Mouse (Mus musculus) cerebellum, postnatal 36 days (tissue): Measurements from ENCODE around the gene Ndufs8.
A peak's percentile ranks its signal among the peaks of the same experiment; 100 is the strongest.

Source experiments
- DNase-seq, 2 experiments: peaks; one replicate each; pipeline ENCODE4 v3.0.0; 2021 to 2022; ENCODE audit warnings: mixed read lengths in 2 of 2

The Ndufs8 gene

GRCm38 (mm10) chr19:3903648-3904362, 8.8 kb downstream of the Ndufs8 start:
- DNase-seq: no peak

GRCm38 (mm10) chr19:3902966-3903365, 9.6 kb downstream of the Ndufs8 start:
- DNase-seq: no peak

- DNase-seq: no peak
Measured at GRCm38 (mm10) chr19:3899618-3900017, 13.0 kb downstream of the Ndufs8 start.

- DNase-seq: no peak
Measured at GRCm38 (mm10) chr19:3898952-3899351, 13.6 kb downstream of the Ndufs8 start.

- no peak for DNase-seq
Measured at GRCm38 (mm10) chr19:3897557-3897956, 15.0 kb downstream of the Ndufs8 start.

GRCm38 (mm10) chr19:3896208-3896607, 16.4 kb downstream of the Ndufs8 start:
- no peak for DNase-seq

GRCm38 (mm10) chr19:3895171-3895631, 17.4 kb downstream of the Ndufs8 start:
- DNase-seq: no peak

- no peak for DNase-seq
Measured at GRCm38 (mm10) chr19:3894294-3894693, 18.3 kb downstream of the Ndufs8 start.

- DNase-seq: no peak
Measured at GRCm38 (mm10) chr19:3893545-3894116, 18.9 kb downstream of the Ndufs8 start.

GRCm38 (mm10) chr19:3890181-3890580, 22.4 kb downstream of the Ndufs8 start:
- DNase-seq: no peak

GRCm38 (mm10) chr19:3889096-3889495, 23.5 kb downstream of the Ndufs8 start:
- DNase-seq: no peak

- DNase-seq: no peak
Measured at GRCm38 (mm10) chr19:3884325-3884990, 28.1 kb downstream of the Ndufs8 start.

GRCm38 (mm10) chr19:3882214-3882613, 30.4 kb downstream of the Ndufs8 start:
- DNase-seq: no peak

- DNase-seq: no peak
Measured at GRCm38 (mm10) chr19:3880054-3880848, 32.3 kb downstream of the Ndufs8 start.

GRCm38 (mm10) chr19:3875045-3875444, 37.5 kb downstream of the Ndufs8 start:
- DNase-seq: no peak

- peak; percentile 55 to 64 for DNase-seq
Measured at GRCm38 (mm10) chr19:3872373-3872772, 40.2 kb downstream of the Ndufs8 start.

- no peak for DNase-seq
Measured at GRCm38 (mm10) chr19:3871468-3871867, 41.1 kb downstream of the Ndufs8 start.

- DNase-seq: no peak
Measured at GRCm38 (mm10) chr19:3868290-3868689, 44.3 kb downstream of the Ndufs8 start.

GRCm38 (mm10) chr19:3864960-3865359, 47.6 kb downstream of the Ndufs8 start:
- DNase-seq: no peak

GRCm38 (mm10) chr19:3862713-3863112, 49.9 kb downstream of the Ndufs8 start:
- DNase-seq: no peak
